Mouse (Mus musculus): Measurements from ENCODE around the gene Grid2.

Gene Grid2

DNA sequence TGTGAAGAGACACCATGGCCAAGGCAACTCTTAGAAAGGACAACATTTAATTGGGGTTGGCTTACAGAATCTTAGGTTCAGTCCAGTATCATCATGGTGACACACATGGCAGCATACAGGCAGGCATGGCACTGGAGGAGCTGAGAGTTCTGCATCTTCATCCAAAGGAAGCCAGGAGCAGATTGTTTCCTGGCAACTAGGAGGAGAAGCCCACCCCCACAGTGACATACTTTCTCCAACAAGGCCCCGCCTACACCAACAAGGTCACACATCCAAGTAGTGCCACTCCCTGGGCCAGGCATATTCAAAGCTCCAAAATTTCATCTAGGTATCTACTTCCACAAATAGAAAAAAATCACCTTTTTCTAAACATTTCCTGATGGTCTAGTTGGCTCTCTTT, 1351.4 kb downstream of the Grid2 start:
- DNase-seq (ENCODE audit: low read depth), result no peak

DNA sequence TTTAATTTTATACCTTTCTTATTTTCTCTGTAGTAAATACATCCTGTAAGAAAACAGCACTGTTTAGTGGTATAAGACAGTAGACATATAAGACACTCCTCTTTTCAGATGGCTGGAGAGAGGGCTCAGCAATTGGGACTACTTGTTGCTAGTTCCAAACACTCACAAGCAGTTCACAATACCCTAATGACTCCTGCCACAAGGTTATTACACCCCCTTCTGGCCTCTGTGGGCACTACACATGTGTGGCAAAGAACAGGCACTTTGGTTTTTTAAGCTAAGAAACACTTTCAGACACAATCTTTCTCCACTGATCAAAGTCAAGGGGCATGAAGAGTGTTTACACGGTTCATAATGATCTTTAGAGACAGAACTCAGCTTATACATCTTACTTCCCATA, 1352.3 kb downstream of the Grid2 start:
- DNase-seq (ENCODE audit: low read depth), result no peak

DNA sequence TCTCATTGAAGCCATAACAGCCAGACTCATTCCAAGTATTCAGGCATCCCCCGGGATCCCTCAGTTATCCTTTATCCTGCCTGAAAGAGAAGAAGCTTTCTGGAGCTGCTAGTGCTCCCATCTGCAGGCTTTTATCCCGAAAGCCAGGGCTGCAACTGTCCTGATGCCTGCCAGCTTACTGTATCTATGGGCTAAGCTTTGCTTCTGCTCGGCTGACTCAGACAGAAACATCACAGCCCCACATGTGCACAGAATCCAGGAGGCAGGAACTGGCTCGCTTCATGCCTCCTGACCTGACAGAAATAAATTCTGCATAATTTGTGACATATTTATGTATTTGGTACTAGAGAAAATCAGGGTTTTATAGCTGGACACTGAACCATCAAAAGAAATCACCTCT, 1361.2 kb downstream of the Grid2 start:
- DNase-seq (ENCODE audit: low read depth), result no peak

DNA sequence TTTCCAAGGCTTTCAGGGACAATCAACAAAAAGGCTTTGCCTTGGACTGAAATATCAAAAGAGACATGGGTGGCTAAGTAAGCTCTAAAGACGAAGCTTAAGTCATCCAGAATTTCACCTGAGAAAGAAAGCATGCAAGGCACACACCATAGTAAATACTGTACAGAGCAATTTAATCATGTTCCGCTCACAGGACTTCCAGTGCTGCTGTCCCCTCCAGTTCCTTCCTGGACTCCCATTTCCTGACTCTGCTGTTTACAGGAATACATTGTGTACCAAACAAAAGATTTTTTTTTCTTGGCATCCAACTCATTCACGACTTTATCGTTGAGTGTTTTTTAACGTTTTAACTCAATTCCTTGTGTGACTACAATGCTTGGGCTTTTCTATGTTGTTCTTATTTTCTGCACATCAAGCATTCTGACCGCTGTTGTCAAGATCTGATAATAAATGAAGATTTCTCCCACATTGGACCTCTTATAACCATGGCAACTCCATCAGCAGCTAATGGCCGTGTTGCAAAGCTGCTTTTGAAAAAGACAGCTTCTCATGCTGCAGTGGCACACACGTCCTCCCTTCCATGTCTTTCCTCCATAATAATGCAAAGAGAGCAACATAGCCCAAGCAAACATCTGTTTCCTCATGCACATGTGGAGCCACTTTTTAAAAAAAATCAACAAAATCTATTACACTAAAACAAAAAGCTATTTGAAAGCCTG, 1361.9 kb downstream of the Grid2 start:
- no peak for DNase-seq (ENCODE audit: low read depth)

DNA sequence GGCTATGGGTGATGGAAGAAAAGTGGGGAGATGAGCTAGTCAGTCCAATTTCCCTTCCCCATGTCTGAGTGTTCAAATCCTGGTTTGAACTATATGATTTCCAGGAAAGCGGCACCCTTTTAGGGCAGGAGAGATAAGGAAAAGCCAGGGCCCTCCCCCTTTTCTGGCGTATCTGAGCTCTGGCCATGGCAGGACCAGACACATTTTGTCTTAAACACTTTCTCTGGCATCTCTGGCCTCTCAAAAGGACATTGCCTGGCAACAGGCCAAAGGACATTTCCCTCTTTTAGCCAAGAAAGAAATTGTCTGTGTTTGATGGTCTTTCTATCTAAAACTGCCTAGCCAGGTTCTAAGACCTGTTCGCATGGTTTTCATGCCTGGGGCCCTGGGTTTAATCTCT, 1367.7 kb downstream of the Grid2 start:
- no peak for DNase-seq (ENCODE audit: low read depth)

DNA sequence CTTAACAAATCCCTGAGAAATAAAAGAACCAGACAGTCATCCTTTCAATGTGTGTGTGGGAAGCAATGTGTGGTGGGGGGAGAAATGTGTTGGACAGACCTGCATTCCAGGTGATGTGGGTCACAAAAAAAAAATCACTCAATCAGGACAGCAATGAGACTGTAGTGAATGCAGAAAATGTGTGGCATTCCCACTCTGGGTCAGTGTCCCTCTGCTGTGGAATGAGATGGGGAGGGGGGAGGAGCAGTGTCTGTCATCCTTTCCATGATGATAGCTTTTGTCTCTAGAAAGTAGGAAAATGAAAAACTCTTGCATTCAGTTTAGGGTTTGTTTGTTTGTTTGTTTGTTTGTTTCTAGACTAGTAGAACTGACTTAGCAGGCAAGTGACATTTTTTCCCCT, 1392.0 kb downstream of the Grid2 start:
- DNase-seq (ENCODE audit: low read depth), result no peak

DNA sequence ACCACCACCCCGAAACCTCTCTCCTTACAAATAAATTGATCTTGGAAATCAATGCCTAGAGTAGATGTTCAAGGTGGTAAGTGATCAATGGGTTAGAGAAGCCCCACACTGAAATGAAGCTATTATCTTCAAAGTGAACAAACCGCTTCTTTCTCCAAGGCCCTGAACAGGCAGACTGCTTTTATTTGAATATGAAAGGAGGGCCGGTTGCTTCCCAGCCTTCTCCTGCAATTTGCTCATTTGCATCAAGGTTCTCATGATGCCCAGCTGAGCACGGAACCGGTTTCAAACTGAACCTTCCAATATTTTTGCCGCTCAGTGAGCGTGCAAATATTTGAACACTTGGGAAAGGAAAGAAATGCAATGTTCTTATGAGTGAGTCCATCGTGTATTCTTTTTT, 1392.5 kb downstream of the Grid2 start:
- DNase-seq (ENCODE audit: low read depth), result no peak

DNA sequence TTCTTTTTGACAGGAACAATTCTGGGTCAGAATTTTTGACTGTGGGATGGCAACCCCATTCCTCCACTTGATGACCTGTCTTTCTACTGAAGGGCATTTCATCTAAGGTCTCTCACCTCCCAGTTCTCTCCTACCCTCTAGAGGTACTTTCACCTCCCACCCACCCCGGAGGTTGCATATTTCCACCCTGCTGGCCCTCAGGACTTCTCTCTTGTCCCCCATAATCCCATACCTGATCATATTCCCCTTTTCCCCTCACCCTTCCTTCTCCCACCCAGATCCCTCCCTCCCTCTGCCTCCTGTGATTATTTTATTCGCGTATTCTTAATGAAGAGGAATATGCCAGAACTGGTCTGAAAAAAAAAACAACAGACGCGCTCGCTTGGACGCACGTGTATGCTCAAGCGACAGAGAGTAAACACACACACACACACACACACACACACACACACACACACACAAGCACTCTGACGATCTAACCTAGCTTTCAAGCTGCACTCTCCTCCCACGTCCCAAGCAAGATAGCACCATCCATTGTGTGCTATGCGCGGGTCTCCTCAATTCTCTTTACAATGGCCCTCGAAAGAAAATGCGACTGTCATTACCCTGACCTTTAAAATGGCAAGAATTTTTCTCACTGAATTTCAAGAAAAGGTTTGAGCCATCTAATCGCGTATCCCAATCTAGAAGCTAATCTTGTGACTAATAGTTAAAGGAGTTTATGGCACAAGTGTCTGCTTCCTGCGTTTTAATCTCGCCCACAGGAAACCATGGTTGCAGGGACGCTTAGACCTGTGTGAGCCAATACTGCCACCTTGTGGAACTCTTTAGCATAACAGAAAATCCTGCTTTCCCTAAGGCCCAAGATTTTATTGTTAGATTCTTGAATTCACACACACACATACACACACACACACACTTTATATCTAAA, 1393.9 kb downstream of the Grid2 start:
- DNase-seq (ENCODE audit: low read depth), result peak; percentile 22

DNA sequence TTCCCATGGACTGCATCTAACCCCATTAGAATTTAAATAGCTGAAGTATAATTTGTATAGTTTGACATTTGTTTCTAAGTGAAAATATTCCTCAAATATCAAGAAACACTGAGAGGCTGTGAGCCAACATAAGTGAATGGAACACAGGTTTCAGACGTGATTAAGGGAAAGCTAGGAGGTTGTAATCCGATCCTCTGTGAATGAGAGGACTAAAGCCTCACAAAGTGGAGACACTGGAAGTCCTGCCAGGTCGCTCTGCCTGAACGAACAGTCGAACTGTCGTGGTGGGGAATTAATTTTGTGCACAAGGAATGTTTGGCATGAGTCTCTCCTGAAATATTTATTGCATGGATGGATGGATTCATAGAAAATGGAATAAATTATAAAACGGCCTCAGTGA, 1395.1 kb downstream of the Grid2 start:
- no peak for DNase-seq (ENCODE audit: low read depth)

DNA sequence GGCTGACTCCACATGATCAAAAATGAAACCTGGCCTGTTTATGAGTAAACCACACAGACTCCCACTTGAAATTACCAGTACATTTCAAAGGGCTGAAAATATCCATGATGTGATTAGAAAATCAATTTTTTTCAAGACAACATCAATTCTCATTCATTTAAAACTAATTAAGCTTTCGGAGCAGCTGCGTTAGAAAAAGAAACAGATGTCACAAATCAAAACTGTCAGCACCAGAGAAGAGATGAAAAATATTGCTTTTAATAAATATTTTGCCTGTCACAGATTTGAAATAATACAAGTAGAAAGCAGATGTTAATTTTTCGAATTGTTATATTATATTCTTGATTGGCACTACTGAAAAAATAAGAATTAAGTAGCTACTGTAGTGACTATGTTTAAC, 1415.3 kb downstream of the Grid2 start:
- DNase-seq (ENCODE audit: low read depth), result no peak

DNA sequence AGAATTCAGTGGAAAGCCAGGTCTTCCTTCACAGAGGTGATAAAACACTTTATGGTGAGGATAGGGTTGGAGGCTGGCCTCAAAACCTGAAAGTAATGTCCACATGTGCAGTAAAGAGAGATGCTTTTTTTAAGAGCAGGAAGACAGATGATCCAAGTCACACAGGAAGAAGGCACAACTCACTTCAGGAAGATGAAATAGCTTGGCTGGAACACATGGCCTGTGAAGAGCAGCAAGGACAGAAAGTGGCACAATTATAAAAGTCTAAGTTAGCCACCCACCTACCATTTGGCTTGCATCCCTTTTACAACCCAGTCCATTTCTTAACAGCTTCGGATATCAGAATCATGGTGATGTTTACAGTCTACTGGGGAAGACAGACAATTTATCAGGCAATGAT, 1423.1 kb downstream of the Grid2 start:
- DNase-seq (ENCODE audit: low read depth), result no peak

DNA sequence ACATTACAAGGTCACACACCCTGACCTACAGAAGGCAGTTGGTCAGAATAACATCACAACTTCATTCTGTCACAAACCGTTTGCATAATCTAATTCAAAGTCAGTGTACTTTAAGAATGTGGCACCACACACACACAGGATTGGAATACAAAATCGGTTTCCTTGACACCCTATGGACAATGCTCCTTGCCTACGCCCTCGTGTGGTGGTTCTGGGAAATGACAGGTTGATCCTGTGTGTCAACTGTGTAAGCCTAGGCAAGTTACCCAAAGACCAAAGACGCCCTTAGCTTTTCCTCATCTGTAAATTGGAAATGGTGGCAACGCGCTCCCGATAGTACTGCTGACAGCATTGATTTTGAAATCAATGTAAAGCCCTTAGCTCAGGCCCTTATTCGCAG, 1428.3 kb downstream of the Grid2 start:
- no peak for DNase-seq (ENCODE audit: low read depth)

DNA sequence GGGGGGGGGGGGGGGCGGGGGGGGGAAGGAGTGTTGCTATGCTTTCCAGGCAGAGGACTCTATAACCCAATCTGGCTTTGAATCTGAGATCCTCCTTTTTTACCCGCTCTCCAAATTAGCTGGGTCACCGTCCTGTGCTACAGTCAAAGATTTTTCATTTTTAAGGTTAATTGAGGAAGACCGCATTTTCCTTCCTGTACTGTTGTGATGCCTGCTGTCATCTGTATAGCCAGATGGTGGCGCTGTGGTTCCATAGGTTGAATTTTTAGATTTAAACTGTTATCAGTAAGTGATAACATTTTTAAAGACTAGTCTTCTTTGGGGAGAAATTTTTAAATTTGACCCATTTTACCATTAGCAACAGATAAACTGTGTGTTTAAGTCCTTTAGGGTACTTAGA, 1429.3 kb downstream of the Grid2 start:
- no peak for DNase-seq (ENCODE audit: low read depth)

DNA sequence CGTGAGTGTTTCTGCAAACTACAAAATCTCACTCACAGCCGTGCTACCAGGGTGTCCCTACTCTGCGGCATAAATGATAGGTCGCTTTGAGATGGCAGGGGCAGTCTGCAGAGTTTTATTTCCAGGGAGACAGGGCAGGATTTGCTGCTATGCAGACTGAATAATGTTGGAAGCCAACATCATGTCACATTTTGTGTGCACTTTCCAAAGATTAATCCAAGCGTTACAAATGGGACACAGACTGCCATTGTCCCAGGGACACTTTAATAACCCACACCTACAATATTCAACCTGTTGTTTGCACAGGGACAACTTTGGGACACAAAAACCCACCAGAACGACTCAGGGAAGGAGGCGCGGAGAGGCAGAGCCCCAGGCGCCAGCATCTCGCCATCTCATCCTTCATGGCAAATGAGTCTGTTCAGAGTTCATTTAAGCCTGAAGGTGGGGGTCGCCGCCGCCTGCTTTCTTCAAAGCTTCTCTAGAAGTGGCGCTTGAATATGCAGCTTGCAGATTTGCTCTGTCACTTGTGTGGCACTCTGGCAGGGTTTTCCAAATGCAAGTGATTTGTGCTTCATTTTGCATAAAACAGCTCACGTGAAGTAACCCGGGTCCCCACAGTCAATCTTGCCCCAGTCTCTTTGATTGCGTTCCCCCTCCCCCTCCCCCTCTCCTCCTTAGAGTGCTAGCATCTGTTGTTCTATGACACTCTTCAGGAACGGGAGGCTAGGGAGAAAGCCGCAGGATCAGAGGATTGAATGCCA, 1432.7 kb downstream of the Grid2 start:
- no peak for DNase-seq (ENCODE audit: low read depth)

DNA sequence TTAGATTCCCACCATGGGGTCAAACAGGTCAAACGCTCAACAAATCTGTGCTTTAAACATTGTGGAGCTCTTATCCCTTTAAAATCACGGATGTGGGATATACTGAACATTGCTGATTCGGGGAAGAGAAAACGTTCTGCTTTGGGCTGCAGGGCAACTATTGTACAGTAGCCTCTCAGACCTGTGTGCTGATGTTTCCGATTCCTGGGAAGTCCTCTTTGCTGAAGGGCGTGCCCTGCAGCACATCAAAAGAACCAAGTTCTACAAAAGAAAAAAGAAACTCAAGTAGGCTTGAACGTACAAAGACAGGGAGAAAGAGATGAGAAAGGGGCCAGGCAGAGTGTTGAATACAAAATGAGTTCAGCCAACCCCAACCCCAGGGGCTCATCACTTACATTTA, 1439.0 kb downstream of the Grid2 start:
- no peak for DNase-seq (ENCODE audit: low read depth)

DNA sequence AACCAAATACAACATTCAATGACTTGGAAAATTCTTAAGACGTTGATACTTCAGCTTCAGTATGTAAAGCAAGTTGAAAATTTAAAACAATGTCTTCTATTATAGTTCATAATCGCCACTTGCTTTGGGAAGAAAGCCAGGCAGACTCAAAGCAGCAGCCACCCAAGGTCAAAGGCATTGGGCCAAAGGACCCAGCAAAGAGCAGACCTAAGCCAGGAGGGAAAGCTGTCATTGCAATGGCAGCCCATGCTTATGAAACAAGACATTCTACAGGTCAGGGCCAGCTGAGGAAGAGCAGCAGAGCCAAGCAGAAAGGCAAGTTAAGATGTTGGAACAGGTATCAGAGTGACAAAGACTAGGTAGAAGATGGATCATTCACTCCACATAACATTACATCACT, 1448.0 kb downstream of the Grid2 start:
- DNase-seq (ENCODE audit: low read depth), result no peak

DNA sequence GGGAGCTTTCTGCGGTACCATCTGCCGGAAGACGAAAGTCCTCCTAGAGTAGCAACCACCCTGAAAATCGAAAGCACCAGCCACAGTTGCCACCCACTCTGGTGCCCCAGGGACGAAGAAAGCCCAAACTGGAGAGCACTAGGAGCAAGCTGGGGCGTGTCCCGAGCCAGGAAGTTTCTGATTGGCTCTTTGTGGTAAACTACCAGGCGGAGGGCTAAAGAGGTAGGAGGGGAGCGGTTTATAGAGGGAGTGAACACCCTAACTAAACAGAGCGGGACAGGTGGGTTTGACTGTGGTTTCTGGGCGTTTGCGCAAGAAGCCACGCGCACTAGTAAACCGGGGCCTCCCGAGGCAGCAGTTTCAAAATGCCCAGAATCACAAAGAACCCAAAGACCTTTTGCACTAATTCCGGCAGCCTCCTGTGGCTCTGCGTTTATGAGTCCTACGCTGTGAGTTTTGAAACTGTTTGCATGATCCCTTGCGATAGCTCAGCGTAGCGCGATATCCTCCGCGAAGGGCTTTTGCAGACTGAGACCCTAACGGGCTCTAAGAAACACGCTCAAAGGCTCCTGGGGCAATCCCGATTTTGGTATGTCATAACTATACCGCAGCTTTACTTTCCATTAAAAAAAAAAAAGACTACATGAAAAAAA, 1472.2 kb downstream of the Grid2 start:
- DNase-seq (ENCODE audit: low read depth), result no peak

DNA sequence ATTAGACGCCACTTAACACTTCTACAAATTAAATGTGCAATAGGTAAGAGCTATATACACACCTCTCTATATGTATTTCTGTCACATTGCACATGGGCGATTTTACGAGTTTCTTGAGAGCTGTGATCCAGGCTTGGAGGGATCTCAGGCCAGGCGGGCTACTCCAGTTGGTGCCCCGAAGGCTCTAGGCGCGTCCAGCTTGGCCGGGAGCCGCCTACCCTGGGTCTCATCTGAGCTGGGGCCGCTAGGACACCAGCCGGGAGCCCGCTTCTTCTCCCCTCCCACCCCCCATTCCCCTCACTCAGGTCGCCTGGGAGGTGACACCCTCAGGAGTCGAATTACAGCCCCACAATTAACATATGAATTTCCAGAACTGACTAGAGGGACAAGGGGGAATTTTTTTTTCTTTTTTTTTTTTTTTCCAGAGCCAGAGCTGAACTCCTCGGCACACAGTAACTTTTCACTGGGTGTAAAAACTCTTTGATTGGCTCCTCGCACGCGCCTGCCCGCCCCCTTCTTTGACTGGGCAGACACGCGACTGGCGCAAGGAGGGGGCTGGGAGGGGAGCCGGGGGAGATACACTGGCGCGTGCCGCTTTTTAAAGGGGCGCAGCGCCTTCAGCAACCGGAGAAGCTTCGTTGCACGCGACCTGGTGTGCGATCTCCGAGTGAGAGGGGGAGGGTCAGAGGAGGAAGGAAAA, 1473.0 kb downstream of the Grid2 start, which contains the start of gene Atoh1:
TSS of gene Atoh1 (plus strand) at position 627 of the 700 bp plus-strand sequence.
- DNase-seq (ENCODE audit: low read depth), result no peak

DNA sequence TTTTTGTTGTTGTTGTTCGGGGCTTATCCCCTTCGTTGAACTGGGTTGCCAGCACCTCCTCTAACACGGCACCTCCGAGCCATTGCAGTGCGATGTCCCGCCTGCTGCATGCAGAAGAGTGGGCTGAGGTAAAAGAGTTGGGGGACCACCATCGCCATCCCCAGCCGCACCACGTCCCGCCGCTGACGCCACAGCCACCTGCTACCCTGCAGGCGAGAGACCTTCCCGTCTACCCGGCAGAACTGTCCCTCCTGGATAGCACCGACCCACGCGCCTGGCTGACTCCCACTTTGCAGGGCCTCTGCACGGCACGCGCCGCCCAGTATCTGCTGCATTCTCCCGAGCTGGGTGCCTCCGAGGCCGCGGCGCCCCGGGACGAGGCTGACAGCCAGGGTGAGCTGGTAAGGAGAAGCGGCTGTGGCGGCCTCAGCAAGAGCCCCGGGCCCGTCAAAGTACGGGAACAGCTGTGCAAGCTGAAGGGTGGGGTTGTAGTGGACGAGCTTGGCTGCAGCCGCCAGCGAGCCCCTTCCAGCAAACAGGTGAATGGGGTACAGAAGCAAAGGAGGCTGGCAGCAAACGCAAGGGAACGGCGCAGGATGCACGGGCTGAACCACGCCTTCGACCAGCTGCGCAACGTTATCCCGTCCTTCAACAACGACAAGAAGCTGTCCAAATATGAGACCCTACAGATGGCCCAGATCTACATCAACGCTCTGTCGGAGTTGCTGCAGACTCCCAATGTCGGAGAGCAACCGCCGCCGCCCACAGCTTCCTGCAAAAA, 1473.7 kb downstream of the Grid2 start:
- no peak for DNase-seq (ENCODE audit: low read depth)

DNA sequence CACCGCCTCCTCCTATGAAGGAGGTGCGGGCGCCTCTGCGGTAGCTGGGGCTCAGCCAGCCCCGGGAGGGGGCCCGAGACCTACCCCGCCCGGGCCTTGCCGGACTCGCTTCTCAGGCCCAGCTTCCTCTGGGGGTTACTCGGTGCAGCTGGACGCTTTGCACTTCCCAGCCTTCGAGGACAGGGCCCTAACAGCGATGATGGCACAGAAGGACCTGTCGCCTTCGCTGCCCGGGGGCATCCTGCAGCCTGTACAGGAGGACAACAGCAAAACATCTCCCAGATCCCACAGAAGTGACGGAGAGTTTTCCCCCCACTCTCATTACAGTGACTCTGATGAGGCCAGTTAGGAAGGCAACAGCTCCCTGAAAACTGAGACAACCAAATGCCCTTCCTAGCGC, 1474.4 kb downstream of the Grid2 start:
- no peak for DNase-seq (ENCODE audit: low read depth)

Data from naive thymus-derived CD4-positive, alpha-beta T cell, adult 2 months (primary cell).